Mouse (Mus musculus) stomach, postnatal 0 days (tissue): ENCODE data around the gene Zfp385a. TPM values are rescaled to one million over a fixed set of nuclear protein-coding genes. Genes with fewer than 3 reads are reported as not detected.

Experiments
- ATAC-seq: fragments of 200-750 bp; cut with Nextera tagmentation; 2 replicates; pipeline ENCODE4 v1.8.0; 2017; ENCODE audit not compliant: low FRiP score, low TSS enrichment
- DNase-seq: peaks from one replicate; pipeline ENCODE4 v3.0.0-alpha.2; 2016; ENCODE audit warnings: low spot score
- H3K27ac ChIP-seq: fragments of 300-500 bp; sonication (generic); replicated peaks from 2 replicates; pipeline ENCODE4 v1.5.1; 2014; ENCODE audit warnings: mild to moderate bottlenecking, control low read depth
- H3K27me3 ChIP-seq: fragments of 300-500 bp; sonication (generic); 2 replicates; pipeline ENCODE4 v1.6.1; 2014; ENCODE audit warnings: low read length; ENCODE audit not compliant: control insufficient read depth, insufficient read depth
- H3K36me3 ChIP-seq: fragments of 300-500 bp; sonication (generic); 2 replicates; pipeline ENCODE4 v1.6.1; 2014; ENCODE audit warnings: low read length, mixed read lengths; ENCODE audit not compliant: control insufficient read depth, insufficient read depth
- H3K4me1 ChIP-seq: fragments of 300-500 bp; sonication (generic); replicated peaks from 2 replicates; pipeline ENCODE4 v1.6.1; 2014; ENCODE audit warnings: antibody characterized with exemption; ENCODE audit not compliant: control insufficient read depth, insufficient read depth
- H3K4me2 ChIP-seq: fragments of 300-500 bp; sonication (generic); replicated peaks from 2 replicates; pipeline ENCODE4 v1.6.1; 2014; ENCODE audit warnings: low read depth, mild to moderate bottlenecking, control low read depth, moderate library complexity
- H3K4me3 ChIP-seq: fragments of 300-500 bp; sonication (generic); 2 replicates; pipeline ENCODE4 v1.5.1; 2014; ENCODE audit warnings: low read depth, low read length, control low read depth
- H3K9ac ChIP-seq: fragments of 300-500 bp; sonication (generic); 2 replicates; pipeline ENCODE4 v1.6.1; 2014; ENCODE audit warnings: mild to moderate bottlenecking, low read length, control low read depth, mixed read lengths
- H3K9me3 ChIP-seq: fragments of 300-500 bp; sonication (generic); 2 replicates; pipeline ENCODE4 v1.6.1; 2016; ENCODE audit warnings: low read length; ENCODE audit not compliant: control insufficient read depth
- CTCF ChIP-seq: IDR thresholded peaks from 2 replicates; pipeline ENCODE4 v1.5.1; 2016; ENCODE audit warnings: antibody characterized with exemption, low read depth, mild to moderate bottlenecking, moderate library complexity
- EP300 ChIP-seq: optimal IDR thresholded peaks from 2 replicates; pipeline ENCODE3; 2016; ENCODE audit warnings: antibody characterized with exemption
- WGBS: fragments of 180-500 bp; shearing (Covaris S2); extraction: QIAGEN DNeasy Blood & Tissue Kit; methylation state at CpG from one replicate; pipeline ENCODE4 v1.1.7; 2014; 5-methylcytosine and 5-hydroxymethylcytosine counted together
- polyA plus RNA-seq: library from polyadenylated mRNA; unstranded; fragments of >200 nt; fragmentation: Nextera tagmentation; extraction: Ambion mirVana; gene quantifications from 2 replicates; pipeline ENCODE4 v1.2.1, GENCODE M21; 2015

Gene Zfp385a
- polyA plus RNA-seq, 1 experiment from 2014 or later: 6.0 TPM

- DNase-seq (no peak), ATAC-seq (no peak)
- H3K4me2 ChIP-seq: no peak overlapping the region; the same call in 1 of the 2 replicates
- H3K9ac ChIP-seq: no peak overlapping the region
- H3K4me3 ChIP-seq: no peak overlapping the region
- WGBS: 76% methylated on average over 4 of the region's 4 CpGs
- no peak overlapping the region for H3K27ac ChIP-seq
- H3K27me3 ChIP-seq: no peaks in the 10 kb centered on the region
- H3K36me3 ChIP-seq: peaks cover 10% of the 10 kb centered on the region; the same call in 1 of the 2 replicates
- 0 out of 2 replicates have a peak, but pooled peaks cover 2% of the 10 kb centered on the region for H3K4me1 ChIP-seq
- no peaks in the 10 kb centered on the region for H3K9me3 ChIP-seq
- TF ChIP-seq EP300: no peak
- TF ChIP-seq CTCF: no peak
Observed at GRCm38 (mm10) chr15:103357817-103358216, 17.9 kb upstream of the Zfp385a start.

- no peak overlapping the region for H3K27ac ChIP-seq
- WGBS: 70% methylated on average over 4 of the region's 4 CpGs
- H3K4me3 ChIP-seq: no peak overlapping the region
- ATAC-seq (no peak), DNase-seq (no peak)
- H3K4me1 ChIP-seq: 0 out of 2 replicates have a peak, but pooled peaks cover 2% of the 10 kb centered on the region
- no peak overlapping the region for H3K9ac ChIP-seq
- H3K9me3 ChIP-seq: no peaks in the 10 kb centered on the region
- H3K4me2 ChIP-seq: no peak overlapping the region
- TF ChIP-seq EP300: no peak
- TF ChIP-seq CTCF: no peak
- no peaks in the 10 kb centered on the region for H3K27me3 ChIP-seq
- H3K36me3 ChIP-seq: peaks cover 17% of the 10 kb centered on the region
Observed at GRCm38 (mm10) chr15:103356130-103356529, 16.2 kb upstream of the Zfp385a start.

GRCm38 (mm10) chr15:103355420-103355819 lies 15.5 kb upstream of the Zfp385a start:
- H3K36me3 ChIP-seq: peaks cover 24% of the 10 kb centered on the region
- no peaks in the 10 kb centered on the region for H3K27me3 ChIP-seq
- 0 out of 2 replicates have a peak, but pooled peaks cover 2% of the 10 kb centered on the region for H3K4me1 ChIP-seq
- ATAC-seq: no peak
- H3K27ac ChIP-seq: no peak overlapping the region
- no peak for DNase-seq
- no peak overlapping the region for H3K4me2 ChIP-seq
- 81% methylated on average over 4 of the region's 4 CpGs for WGBS
- no peak for TF ChIP-seq CTCF
- no peak for TF ChIP-seq EP300
- no peak overlapping the region for H3K4me3 ChIP-seq
- no peak overlapping the region for H3K9ac ChIP-seq
- H3K9me3 ChIP-seq: no peaks in the 10 kb centered on the region

GRCm38 (mm10) chr15:103354690-103355089 lies 14.8 kb upstream of the Zfp385a start:
- Histone ChIP-seq H3K27me3 (no peaks in the 10 kb centered on the region), H3K4me2 (no peak overlapping the region), H3K9me3 (no peaks in the 10 kb centered on the region), H3K4me3 (no peak overlapping the region), H3K4me1 (0 out of 2 replicates have a peak, but pooled peaks cover 2% of the 10 kb centered on the region), H3K27ac (no peak overlapping the region), H3K36me3 (peaks cover 29% of the 10 kb centered on the region), H3K9ac (no peak overlapping the region)
- TF ChIP-seq CTCF (no peak), EP300 (no peak)
- 93% methylated on average over 2 of the region's 2 CpGs for WGBS
- ATAC-seq: no peak
- no peak for DNase-seq

GRCm38 (mm10) chr15:103353511-103354256 lies 13.8 kb upstream of the Zfp385a start:
- DNase-seq: no peak
- WGBS: 88% methylated on average over 11 of the region's 11 CpGs
- H3K4me2 ChIP-seq: no peak overlapping the region
- H3K9me3 ChIP-seq: no peaks in the 10 kb centered on the region
- H3K4me3 ChIP-seq: no peak overlapping the region
- TF ChIP-seq CTCF: no peak
- no peak for TF ChIP-seq EP300
- no peak overlapping the region for H3K27ac ChIP-seq
- H3K9ac ChIP-seq: no peak overlapping the region
- no peaks in the 10 kb centered on the region for H3K27me3 ChIP-seq
- no peak for ATAC-seq
- peaks cover 36% of the 10 kb centered on the region for H3K36me3 ChIP-seq
- H3K4me1 ChIP-seq: no peaks in the 10 kb centered on the region

- H3K27ac ChIP-seq: no peak overlapping the region
- no peak overlapping the region for H3K4me3 ChIP-seq
- no peak overlapping the region for H3K9ac ChIP-seq
- WGBS: 35% methylated on average over 4 of the region's 4 CpGs
- TF ChIP-seq EP300 (no peak), CTCF (peak; percentile 91)
- no peaks in the 10 kb centered on the region for H3K27me3 ChIP-seq
- peak; percentile 25 for ATAC-seq
- H3K36me3 ChIP-seq: peaks cover 36% of the 10 kb centered on the region
- DNase-seq: peak; percentile 63
- H3K9me3 ChIP-seq: no peaks in the 10 kb centered on the region
- no peaks in the 10 kb centered on the region for H3K4me1 ChIP-seq
- no peak overlapping the region for H3K4me2 ChIP-seq
Observed at GRCm38 (mm10) chr15:103352856-103353255, 13.0 kb upstream of the Zfp385a start.
